Mouse (Mus musculus) liver, embryonic 14 days (tissue): ENCODE data around the gene Zfp935. TPM values are rescaled to one million over a fixed set of nuclear protein-coding genes. Genes with fewer than 3 reads are reported as not detected.

Experiments
- polyA plus RNA-seq: library from polyadenylated mRNA; depleted of rRNA; stranded (reverse); fragments of >200 nt; gene quantifications from 2 replicates; pipeline ENCODE4 v1.2.3, GENCODE M21; 2012; rRNA removed

Zfp935 gene
- not detected in 2 replicates for polyA plus RNA-seq

GRCm38 (mm10) chr13:62558189-62559110, at the start of gene Zfp935:
Gene Zfp935, minus strand, starts transcription at chr13:62558511.

GRCm38 (mm10) chr13:62571099-62571498, 12.8 kb upstream of the Zfp935 start, which contains the start of gene Zfp934:
Gene Zfp934, minus strand, starts transcription at chr13:62571199.

GRCm38 (mm10) chr13:62466424-62467334, 91.6 kb downstream of the Zfp935 start, which contains the start of gene Gm49359:
Gene Gm49359, minus strand, starts transcription at chr13:62466832.

Other genes starting within 250 kb of the Zfp935 start
- 1.2 and 1.5 TPM in 2 replicates for gene Gm3604, start 175.3 kb downstream of the Zfp935 start, polyA plus RNA-seq
- gene Gm49359, start 91.7 kb downstream of the Zfp935 start, polyA plus RNA-seq = 1.6 TPM in 2 replicates
- 4.2 and 4.8 TPM in 2 replicates for gene Zfp934, start 12.7 kb upstream of the Zfp935 start, polyA plus RNA-seq
- 1.3 and 1.5 TPM in 2 replicates for gene 6720489N17Rik, start 65.7 kb upstream of the Zfp935 start, polyA plus RNA-seq
- gene Platr25, start 202.2 kb upstream of the Zfp935 start, polyA plus RNA-seq = 2.6 and 3.4 TPM in 2 replicates
- gene Gm5141, start 227.3 kb upstream of the Zfp935 start, polyA plus RNA-seq = 0.54 and 0.71 TPM in 2 replicates